Mouse (Mus musculus) heart, postnatal 0 days (tissue): ENCODE results near the gene Gm49380. TPM values are rescaled to one million over a fixed set of nuclear protein-coding genes. Genes with fewer than 3 reads are reported as not detected.

Source experiments
- ATAC-seq: fragments of 200-750 bp; cut with Nextera tagmentation; 2 replicates; pipeline ENCODE4 v1.8.0; 2017; ENCODE audit warnings: low read depth, moderate number of reproducible peaks, moderate library complexity; ENCODE audit not compliant: insufficient read depth
- DNase-seq: peaks from one replicate; pipeline ENCODE4 v3.0.0-alpha.2; 2016; ENCODE audit warnings: low spot score
- H3K27ac ChIP-seq: fragments of 300-500 bp; sonication (generic); 2 replicates; pipeline ENCODE4 v1.5.1; 2014; ENCODE audit warnings: low read depth, mild to moderate bottlenecking
- H3K27me3 ChIP-seq: fragments of 300-500 bp; sonication (generic); 2 replicates; pipeline ENCODE4 v1.6.1; 2014; ENCODE audit warnings: low read length, mixed read lengths; ENCODE audit not compliant: control insufficient read depth, insufficient read depth
- H3K36me3 ChIP-seq: fragments of 300-500 bp; sonication (generic); replicated peaks from 2 replicates; pipeline ENCODE4 v1.6.1; 2014; ENCODE audit warnings: low read length, mixed read lengths; ENCODE audit not compliant: control insufficient read depth, insufficient read depth
- H3K4me1 ChIP-seq: fragments of 300-500 bp; sonication (generic); 2 replicates; pipeline ENCODE4 v1.6.1; 2014; ENCODE audit warnings: antibody characterized with exemption; ENCODE audit not compliant: control insufficient read depth, insufficient read depth
- H3K4me2 ChIP-seq: fragments of 300-500 bp; sonication (generic); 2 replicates; pipeline ENCODE4 v1.6.1; 2014; ENCODE audit warnings: low read depth, mild to moderate bottlenecking, low read length, moderate library complexity
- H3K4me3 ChIP-seq: fragments of 300-500 bp; sonication (generic); 2 replicates; pipeline ENCODE4 v1.5.1; 2014; ENCODE audit warnings: low read depth, low read length
- H3K9ac ChIP-seq: fragments of 300-500 bp; sonication (generic); replicated peaks from 2 replicates; pipeline ENCODE4 v1.6.1; 2014; ENCODE audit warnings: low read depth, low read length, mixed read lengths
- H3K9me3 ChIP-seq: fragments of 300-500 bp; sonication (generic); replicated peaks from 2 replicates; pipeline ENCODE4 v1.6.1; 2016; ENCODE audit warnings: low read length; ENCODE audit not compliant: control insufficient read depth
- CTCF ChIP-seq: IDR thresholded peaks from 2 replicates; pipeline ENCODE4 v1.5.1; 2016; ENCODE audit warnings: antibody characterized with exemption, control low read depth, low read depth
- EP300 ChIP-seq: IDR thresholded peaks from 2 replicates; pipeline ENCODE4 v1.6.1; 2016; ENCODE audit warnings: antibody characterized with exemption, low read depth
- WGBS: fragments of 180-500 bp; shearing (Covaris S2); extraction: QIAGEN DNeasy Blood & Tissue Kit; methylation state at CpG from one replicate; pipeline ENCODE4 v1.1.7; 2014; 5-methylcytosine and 5-hydroxymethylcytosine counted together
- polyA plus RNA-seq: library from polyadenylated mRNA; unstranded; fragments of >200 nt; fragmentation: Nextera tagmentation; extraction: Ambion mirVana; gene quantifications from 2 replicates; pipeline ENCODE4 v1.2.1, GENCODE M21; 2015
- total RNA-seq: library from RNA; depleted of rRNA; stranded (reverse); fragments of >200 nt; gene quantifications from 2 replicates; pipeline ENCODE4 v1.2.3, GENCODE M21; 2014; ENCODE audit warnings: low replicate concordance; rRNA removed

Gm49380 gene
- total RNA-seq: not detected in 2 replicates
- 0.10 TPM in 1 of 2 replicates, not detected in the other for polyA plus RNA-seq

DNA sequence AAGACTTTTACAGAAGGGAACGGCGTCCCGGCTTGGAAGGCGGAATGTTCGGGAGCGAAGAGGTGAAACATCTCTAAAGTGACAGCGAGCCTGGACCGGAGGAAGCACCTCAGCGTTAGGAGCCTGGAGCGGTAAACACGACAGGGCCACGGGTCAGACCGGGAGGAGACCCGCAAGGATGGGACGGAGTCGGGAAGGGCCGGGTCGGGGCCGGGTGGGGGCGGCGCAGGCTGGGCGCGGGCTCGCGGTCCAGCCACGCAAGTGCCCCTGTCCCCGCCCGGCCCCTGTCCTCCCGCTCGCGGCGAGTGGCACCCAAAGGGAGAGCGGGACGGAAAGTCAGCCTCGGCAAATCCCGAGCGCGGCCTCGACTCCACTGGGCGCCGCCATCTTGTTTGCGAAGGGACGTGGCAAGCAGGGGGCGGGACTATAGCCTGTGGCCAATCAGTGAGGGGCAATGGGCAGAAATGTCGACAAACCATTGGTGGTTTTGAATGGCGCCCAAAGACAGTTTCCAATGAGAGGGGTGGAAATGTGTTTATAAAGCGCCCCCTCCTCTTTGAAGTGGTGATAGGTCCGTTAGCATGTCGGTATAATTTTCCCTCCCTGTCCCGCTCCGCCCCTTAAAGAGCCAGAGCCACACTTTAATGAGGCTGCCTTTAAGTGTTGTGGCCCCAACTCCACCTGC, at the start of gene Gm49380, which contains the start of gene Rnf26:
Gene Gm49380, minus strand, starts transcription at position 396 of the 685 bp plus-strand sequence.
Gene Rnf26, minus strand, starts transcription at position 413 of the 685 bp plus-strand sequence.
- no peaks in the 10 kb centered on the region for H3K9me3 ChIP-seq
- H3K4me1 ChIP-seq: peaks cover 20% of the 10 kb centered on the region
- ATAC-seq (peak; percentile 96), DNase-seq (peak; percentile 100)
- no peaks in the 10 kb centered on the region; the same call in 1 of the 2 replicates for H3K36me3 ChIP-seq
- H3K4me3 ChIP-seq: peak within 1 kb of the TSS; percentile 88
- peak within 1 kb of the TSS; percentile 65 for H3K4me2 ChIP-seq
- peak within 1 kb of the TSS; percentile 78 for H3K27ac ChIP-seq
- H3K9ac ChIP-seq: peak within 1 kb of the TSS; percentile 81
- H3K27me3 ChIP-seq: no peaks in the 10 kb centered on the region
- no peak for TF ChIP-seq CTCF
- no peak; the same call in 1 of the 2 replicates for TF ChIP-seq EP300
- 1% methylated on average over 49 of the region's 51 CpGs for WGBS

DNA sequence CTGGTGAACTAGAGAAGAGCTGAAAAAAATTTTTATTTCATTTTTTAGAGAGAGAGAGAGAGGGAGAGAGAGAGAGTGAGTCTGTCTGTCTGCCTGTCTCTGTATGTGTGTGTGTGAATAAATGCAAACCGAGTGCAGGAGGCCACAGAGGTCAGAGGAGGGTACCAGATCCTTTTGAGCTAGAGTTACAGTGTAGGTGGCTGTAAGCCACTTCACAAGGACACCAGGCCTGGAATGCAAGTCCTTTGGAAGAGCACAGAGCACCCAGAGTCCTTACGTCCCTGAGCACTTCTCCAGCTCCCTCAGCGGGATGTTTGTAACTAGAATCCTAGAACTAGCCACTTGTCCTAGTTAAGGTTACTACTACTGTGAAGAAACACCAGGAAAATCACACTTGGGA, 46.6 kb upstream of the Gm49380 start:
- Histone ChIP-seq H3K4me1 (no peaks in the 10 kb centered on the region), H3K36me3 (peaks cover 78% of the 10 kb centered on the region), H3K4me3 (no peak overlapping the region), H3K9me3 (0 out of 2 replicates have a peak, but pooled peaks cover 4% of the 10 kb centered on the region), H3K9ac (no peak overlapping the region), H3K4me2 (no peak overlapping the region), H3K27ac (0 out of 2 replicates have a peak overlapping the region, but pooled peaks have one; percentile 9), H3K27me3 (no peaks in the 10 kb centered on the region)
- 45% methylated on average over 3 of the region's 3 CpGs for WGBS
- no peak for DNase-seq
- ATAC-seq: no peak
- TF ChIP-seq CTCF (no peak), EP300 (no peak)

DNA sequence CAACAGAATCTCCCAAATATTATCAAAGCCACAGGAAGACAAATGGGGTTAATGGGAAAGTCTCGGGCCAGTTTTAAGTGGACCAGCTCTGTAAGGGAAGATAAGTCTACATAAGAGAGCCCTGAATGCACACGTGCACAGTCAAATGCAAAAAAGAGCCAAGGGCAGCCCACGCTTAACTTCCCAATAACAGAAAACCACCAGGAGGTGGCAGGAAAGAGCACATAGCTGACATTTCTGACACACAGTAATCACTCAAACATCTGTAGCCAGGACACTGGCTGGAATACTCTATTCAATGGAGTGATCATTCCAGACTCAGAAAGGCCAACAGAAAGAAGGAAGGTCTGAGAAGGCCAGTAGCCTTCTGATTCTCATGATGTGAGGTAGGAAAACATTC, 34.0 kb upstream of the Gm49380 start:
- Histone ChIP-seq H3K4me1 (peaks cover 9% of the 10 kb centered on the region), H3K4me2 (no peak overlapping the region), H3K9me3 (no peaks in the 10 kb centered on the region), H3K27me3 (no peaks in the 10 kb centered on the region), H3K4me3 (no peak overlapping the region), H3K27ac (0 out of 2 replicates have a peak overlapping the region, but pooled peaks have one; percentile 20), H3K36me3 (peaks cover 48% of the 10 kb centered on the region), H3K9ac (no peak overlapping the region)
- TF ChIP-seq EP300: no peak
- peak; percentile 66 for TF ChIP-seq CTCF
- ATAC-seq (peak; percentile 51), DNase-seq (peak; percentile 28)
- WGBS: 19% methylated on average over 3 of the region's 3 CpGs

DNA sequence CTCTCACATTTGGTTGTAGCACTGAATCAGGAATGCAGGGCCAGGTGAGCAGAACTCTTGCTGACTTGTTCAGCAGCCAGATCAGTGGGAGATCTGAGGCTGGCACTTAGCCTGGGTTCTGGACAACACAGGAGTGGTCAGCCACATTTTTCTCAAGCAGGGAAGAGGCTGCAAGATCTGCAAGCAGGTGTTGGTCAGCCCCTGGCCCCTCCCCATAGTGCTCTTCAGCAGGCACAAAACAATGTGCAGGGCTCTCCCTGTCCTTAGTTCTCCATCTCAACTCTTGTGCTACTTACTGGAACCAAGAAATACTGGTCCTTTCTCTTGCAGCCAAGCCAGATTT, 31.4 kb upstream of the Gm49380 start:
- DNase-seq (no peak), ATAC-seq (no peak)
- Histone ChIP-seq H3K4me3 (no peak overlapping the region), H3K27me3 (no peaks in the 10 kb centered on the region), H3K4me1 (peaks cover 9% of the 10 kb centered on the region), H3K9me3 (no peaks in the 10 kb centered on the region), H3K9ac (no peak overlapping the region), H3K4me2 (no peak overlapping the region), H3K36me3 (peaks cover 56% of the 10 kb centered on the region), H3K27ac (no peak overlapping the region; the same call in 1 of the 2 replicates)
- TF ChIP-seq EP300 (no peak), CTCF (no peak)

DNA sequence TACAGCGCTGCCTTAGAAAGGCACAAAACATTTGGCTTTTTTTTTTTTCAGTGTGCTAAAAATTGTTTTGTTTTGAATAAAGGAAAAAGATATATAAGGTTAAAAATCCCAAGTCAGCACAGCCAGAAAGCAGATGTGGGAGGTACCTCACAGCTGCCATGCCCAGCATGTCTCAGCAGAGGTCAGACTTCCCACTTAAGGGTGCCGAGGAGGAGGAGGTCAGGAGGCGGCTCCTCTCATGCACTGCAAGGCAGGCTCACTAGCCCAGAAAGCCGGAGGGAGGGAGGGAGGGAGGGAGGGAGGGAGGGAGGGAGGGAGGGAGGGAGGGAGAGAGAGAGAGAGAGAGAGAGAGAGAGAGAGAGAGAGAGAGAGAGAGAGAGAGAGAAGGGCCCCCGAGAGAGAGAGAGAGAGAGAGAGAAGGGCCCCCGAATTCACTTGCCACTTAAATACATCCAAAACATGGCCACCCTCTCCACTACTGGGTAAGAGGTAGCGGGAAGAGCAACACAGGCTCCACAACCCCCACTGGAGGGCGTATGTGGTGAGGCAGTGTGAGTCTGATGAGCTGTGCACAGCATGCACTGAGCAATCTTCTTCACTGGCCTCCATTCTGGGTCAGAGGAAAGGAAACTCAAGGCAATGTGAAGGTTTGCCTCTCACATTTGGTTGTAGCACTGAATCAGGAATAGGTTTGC, 30.9 kb upstream of the Gm49380 start:
- Histone ChIP-seq H3K4me2 (no peak overlapping the region), H3K4me1 (peaks cover 9% of the 10 kb centered on the region), H3K27me3 (no peaks in the 10 kb centered on the region), H3K9me3 (no peaks in the 10 kb centered on the region), H3K27ac (peak overlapping the region; percentile 64), H3K36me3 (peaks cover 56% of the 10 kb centered on the region), H3K4me3 (no peak overlapping the region), H3K9ac (no peak overlapping the region)
- peak; percentile 28 for DNase-seq
- ATAC-seq: peak; percentile 68; the same call in 1 of the 2 replicates
- TF ChIP-seq EP300 (no peak), CTCF (peak; percentile 47)
- 24% methylated on average over 7 of the region's 8 CpGs for WGBS
